Mouse (Mus musculus): ENCODE measurements around the gene Ptafr. TPM values are rescaled to one million over a fixed set of nuclear protein-coding genes. Genes with fewer than 3 reads are reported as not detected.
"Not testable (repeated sequence)": the region's sequence is repeated elsewhere in the genome, so short reads cannot be mapped to it uniquely, and the experiment has no call there.

The Ptafr gene
- polyA plus RNA-seq, 1 experiment from 2014 or later = 5.2 TPM

DNA sequence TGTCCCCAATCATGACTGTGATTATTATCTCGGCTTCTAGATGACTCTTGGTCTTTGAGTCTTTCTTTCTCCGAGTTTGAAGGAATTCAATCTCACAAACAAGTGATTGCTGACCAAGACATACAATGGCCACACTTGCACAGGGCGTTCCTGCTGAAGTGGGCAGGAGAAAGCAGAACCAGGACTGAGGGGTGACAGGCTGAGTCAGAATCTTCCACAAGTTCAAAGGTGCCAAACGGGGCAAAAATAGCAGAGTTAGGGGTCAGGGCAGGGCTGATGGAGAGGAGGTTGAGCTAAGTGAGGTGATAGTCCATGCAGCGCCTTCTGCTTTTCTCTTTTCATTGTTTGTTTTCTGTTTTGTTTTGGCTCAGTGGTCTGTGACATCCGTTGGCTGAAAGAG, 36.6 kb downstream of the Ptafr start:
- Histone ChIP-seq H3K9ac (ENCODE audit: low read depth, low read length) (no peak overlapping the region), H3K27me3 (replicated peaks; ENCODE audit: control insufficient read depth, insufficient read depth, low read length) (no peaks in the 10 kb centered on the region), H3K36me3 (ENCODE audit: control insufficient read depth, insufficient read depth) (no peaks in the 10 kb centered on the region), H3K9me3 (ENCODE audit: control insufficient read depth) (no peaks in the 10 kb centered on the region), H3K4me2 (replicated peaks; ENCODE audit: low read depth) (no peak overlapping the region), H3K4me3 (ENCODE audit: low read depth, low read length) (no peak overlapping the region), H3K27ac (ENCODE audit: low read depth, low read length) (no peak overlapping the region), H3K4me1 (replicated peaks; ENCODE audit: control insufficient read depth, insufficient read depth, low read length) (no peaks in the 10 kb centered on the region)
- no peak for ATAC-seq
- no peak for TF ChIP-seq CTCF (IDR thresholded peaks at IDR 0.05; ENCODE audit: low read depth)
- WGBS = 86% methylated on average over 6 of the region's 6 CpGs

GRCm38 (mm10) chr4:132601242-132601641, 37.4 kb downstream of the Ptafr start:
- H3K4me2 ChIP-seq (replicated peaks; ENCODE audit: low read depth); H3K9ac ChIP-seq (ENCODE audit: low read depth, low read length); H3K9me3 ChIP-seq (ENCODE audit: control insufficient read depth); H3K36me3 ChIP-seq (ENCODE audit: control insufficient read depth, insufficient read depth); H3K27me3 ChIP-seq (replicated peaks; ENCODE audit: control insufficient read depth, insufficient read depth, low read length); H3K27ac ChIP-seq (ENCODE audit: low read depth, low read length); H3K4me3 ChIP-seq (ENCODE audit: low read depth, low read length); ATAC-seq; H3K4me1 ChIP-seq (replicated peaks; ENCODE audit: control insufficient read depth, insufficient read depth, low read length): not testable (repeated sequence)
- WGBS = 89% methylated on average over 4 of the region's 5 CpGs

- TF ChIP-seq CTCF (IDR thresholded peaks at IDR 0.05; ENCODE audit: low read depth) = no peak
- H3K36me3 ChIP-seq (ENCODE audit: control insufficient read depth, insufficient read depth) = no peaks in the 10 kb centered on the region
- no peak overlapping the region for H3K9ac ChIP-seq (ENCODE audit: low read depth, low read length)
- no peaks in the 10 kb centered on the region for H3K27me3 ChIP-seq (replicated peaks; ENCODE audit: control insufficient read depth, insufficient read depth, low read length)
- no peak overlapping the region for H3K4me3 ChIP-seq (ENCODE audit: low read depth, low read length)
- no peak overlapping the region for H3K27ac ChIP-seq (ENCODE audit: low read depth, low read length)
- no peak for ATAC-seq
- H3K9me3 ChIP-seq (ENCODE audit: control insufficient read depth) = no peaks in the 10 kb centered on the region
- WGBS = 73% methylated on average over 4 of the region's 4 CpGs
- no peak overlapping the region for H3K4me2 ChIP-seq (replicated peaks; ENCODE audit: low read depth)
- no peaks in the 10 kb centered on the region for H3K4me1 ChIP-seq (replicated peaks; ENCODE audit: control insufficient read depth, insufficient read depth, low read length)
These were observed 39.6 kb downstream of the Ptafr start for GRCm38 (mm10) chr4:132603468-132603867.

DNA sequence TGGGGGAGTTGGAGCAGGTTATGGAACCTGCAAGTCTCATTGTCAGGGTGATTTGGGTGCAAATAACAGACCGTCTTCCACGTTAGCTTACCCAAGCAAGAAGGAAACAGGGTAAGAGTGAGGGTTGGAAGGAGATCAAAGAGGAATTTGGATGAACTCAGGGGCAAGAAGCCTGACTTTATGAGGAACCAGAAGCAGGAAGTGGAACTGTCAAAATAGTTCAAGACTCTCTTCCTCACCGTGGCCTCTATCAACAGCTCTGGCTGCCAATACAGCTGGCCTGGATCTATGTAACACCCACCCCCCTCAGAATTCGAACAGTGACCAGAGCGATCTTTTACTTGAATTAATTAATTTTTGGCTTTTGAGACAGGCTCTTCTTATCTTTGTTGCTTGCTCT, 41.9 kb downstream of the Ptafr start:
- no peaks in the 10 kb centered on the region; the same call in 1 of the 2 replicates for H3K4me1 ChIP-seq (replicated peaks; ENCODE audit: control insufficient read depth, insufficient read depth, low read length)
- no peak for TF ChIP-seq CTCF (IDR thresholded peaks at IDR 0.05; ENCODE audit: low read depth)
- H3K4me2 ChIP-seq (replicated peaks; ENCODE audit: low read depth) = no peak overlapping the region
- H3K36me3 ChIP-seq (ENCODE audit: control insufficient read depth, insufficient read depth) = no peaks in the 10 kb centered on the region
- 58% methylated on average over 5 of the region's 5 CpGs for WGBS
- no peak overlapping the region for H3K9ac ChIP-seq (ENCODE audit: low read depth, low read length)
- no peak overlapping the region for H3K27ac ChIP-seq (ENCODE audit: low read depth, low read length)
- H3K4me3 ChIP-seq (ENCODE audit: low read depth, low read length) = no peak overlapping the region
- ATAC-seq = no peak
- H3K27me3 ChIP-seq (replicated peaks; ENCODE audit: control insufficient read depth, insufficient read depth, low read length) = no peaks in the 10 kb centered on the region
- no peaks in the 10 kb centered on the region for H3K9me3 ChIP-seq (ENCODE audit: control insufficient read depth)

DNA sequence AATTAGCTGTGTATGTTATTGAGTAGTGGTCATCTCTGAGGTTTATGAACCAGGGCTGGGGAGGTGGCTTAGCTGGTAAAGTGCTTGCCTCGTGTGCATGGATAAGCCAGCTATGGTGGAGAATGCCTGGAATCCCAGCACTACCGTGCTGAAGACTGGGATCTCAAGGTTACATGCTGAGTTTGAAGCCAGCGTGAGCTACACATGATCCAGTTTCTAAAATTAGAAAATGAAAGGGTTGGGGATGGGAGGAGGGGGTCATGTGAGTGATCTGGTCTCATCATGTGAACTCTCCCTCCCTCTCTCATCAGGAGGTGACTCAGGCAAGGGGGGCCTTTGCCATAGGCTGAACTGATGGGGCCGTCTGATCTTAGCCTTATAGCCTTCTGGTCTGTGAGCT, 44.3 kb downstream of the Ptafr start:
- ATAC-seq = no peak
- Histone ChIP-seq H3K9ac (ENCODE audit: low read depth, low read length) (no peak overlapping the region), H3K27me3 (replicated peaks; ENCODE audit: control insufficient read depth, insufficient read depth, low read length) (no peaks in the 10 kb centered on the region), H3K9me3 (ENCODE audit: control insufficient read depth) (no peaks in the 10 kb centered on the region), H3K27ac (ENCODE audit: low read depth, low read length) (no peak overlapping the region), H3K4me3 (ENCODE audit: low read depth, low read length) (no peak overlapping the region), H3K4me1 (replicated peaks; ENCODE audit: control insufficient read depth, insufficient read depth, low read length) (no peaks in the 10 kb centered on the region; the same call in 1 of the 2 replicates), H3K36me3 (ENCODE audit: control insufficient read depth, insufficient read depth) (no peaks in the 10 kb centered on the region), H3K4me2 (replicated peaks; ENCODE audit: low read depth) (no peak overlapping the region)
- no peak for TF ChIP-seq CTCF (IDR thresholded peaks at IDR 0.05; ENCODE audit: low read depth)
- 31% methylated on average over 4 of the region's 4 CpGs for WGBS

GRCm38 (mm10) chr4:132610301-132610984, 46.6 kb downstream of the Ptafr start:
- 47% methylated on average over 3 of the region's 3 CpGs for WGBS
- ATAC-seq = peak; percentile 45; the same call in 1 of the 2 replicates
- no peak overlapping the region for H3K4me3 ChIP-seq (ENCODE audit: low read depth, low read length)
- no peaks in the 10 kb centered on the region for H3K27me3 ChIP-seq (replicated peaks; ENCODE audit: control insufficient read depth, insufficient read depth, low read length)
- TF ChIP-seq CTCF (IDR thresholded peaks at IDR 0.05; ENCODE audit: low read depth) = no peak
- H3K4me1 ChIP-seq (replicated peaks; ENCODE audit: control insufficient read depth, insufficient read depth, low read length) = no peaks in the 10 kb centered on the region; the same call in 1 of the 2 replicates
- H3K27ac ChIP-seq (ENCODE audit: low read depth, low read length) = no peak overlapping the region
- H3K4me2 ChIP-seq (replicated peaks; ENCODE audit: low read depth) = no peak overlapping the region
- H3K9me3 ChIP-seq (ENCODE audit: control insufficient read depth) = no peaks in the 10 kb centered on the region
- no peaks in the 10 kb centered on the region for H3K36me3 ChIP-seq (ENCODE audit: control insufficient read depth, insufficient read depth)
- H3K9ac ChIP-seq (ENCODE audit: low read depth, low read length) = no peak overlapping the region

Data from intestine, postnatal 0 days (tissue).